Comparison of ENCODE assay signal across 21 mouse cellular contexts in the genomic region with DNA sequence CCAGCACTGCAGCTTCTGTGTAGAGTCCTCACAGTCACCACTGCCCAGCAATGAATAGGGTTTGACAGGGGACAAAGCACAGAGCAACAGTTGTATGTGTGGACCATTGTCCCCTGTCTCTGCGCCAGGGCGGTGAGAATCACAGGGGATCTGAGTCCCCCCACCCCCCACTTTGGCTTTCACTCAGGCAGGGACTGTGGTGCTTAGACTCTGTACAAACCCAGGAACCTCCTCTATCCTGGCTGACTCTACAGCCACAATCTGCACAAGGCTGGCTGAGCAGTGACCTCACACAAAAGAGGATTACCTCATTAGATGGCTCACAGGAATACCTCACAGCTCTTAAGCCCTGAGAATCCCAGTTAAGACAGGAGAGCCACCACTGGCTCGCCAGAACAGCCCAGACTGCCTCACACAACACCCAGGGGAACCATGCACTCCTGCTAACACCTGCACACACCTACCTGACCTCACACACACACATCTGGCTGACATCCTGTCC.
DNase-seq lines count a peak whose midpoint lies in the region; ATAC-seq lines count a peak whose summit lies in the region.
"Had no signal": no experiment of that assay in that cellular context is flagged by ENCODE, and none has a peak within 500 bp of the region (broad histone marks: within the 10 kb centered on the region; RNA-seq: fewer than 3 reads in every experiment).

No protein-coding gene starts in this region.

- H3K27ac ChIP-seq in lung, embryonic 16.5 days (ENCODE audit: low read length): no peak overlapping the region
- peak overlapping the region; percentile 51 for H3K27ac ChIP-seq in midbrain, embryonic 11.5 days (ENCODE audit: low read depth, low read length)
- no peak overlapping the region for H3K27ac ChIP-seq in intestine, embryonic 16.5 days (ENCODE audit: low read length)
- H3K27ac ChIP-seq: embryonic facial prominence, embryonic 15.5 days; forebrain, embryonic 13.5 days; kidney, embryonic 15.5 days; liver, embryonic 12.5 days; stomach, embryonic 15.5 days had no signal

- no peak overlapping the region for H3K4me3 ChIP-seq in lung, embryonic 16.5 days (ENCODE audit: low read length)
- no peak overlapping the region for H3K4me3 ChIP-seq in midbrain, embryonic 11.5 days (ENCODE audit: low read depth, low read length)
- H3K4me3 ChIP-seq in intestine, embryonic 16.5 days (ENCODE audit: low read length): no peak overlapping the region
- H3K4me3 ChIP-seq: embryonic facial prominence, embryonic 15.5 days; forebrain, embryonic 13.5 days; kidney, embryonic 15.5 days; liver, embryonic 12.5 days; stomach, embryonic 15.5 days had no signal

- ATAC-seq in lung, embryonic 16.5 days (ENCODE audit: low read depth): 0 out of 2 replicates have a peak, but pooled peaks have one; percentile 18
- peak; percentile 63 for ATAC-seq in midbrain, embryonic 11.5 days (ENCODE audit: low FRiP score)
- ATAC-seq in intestine, embryonic 16.5 days: no peak
- ATAC-seq: activated CD4-positive, CD25-positive, alpha-beta regulatory T cell, adult 4 months; forebrain, embryonic 13.5 days; liver, embryonic 12.5 days; Patski had no signal

- H3K9me3 ChIP-seq in lung, embryonic 16.5 days (ENCODE audit: control insufficient read depth, low read length): peaks cover 8% of the 10 kb centered on the region
- H3K9me3 ChIP-seq in midbrain, embryonic 11.5 days (ENCODE audit: control insufficient read depth, low read length): peaks cover 8% of the 10 kb centered on the region
- H3K9me3 ChIP-seq in intestine, embryonic 16.5 days (ENCODE audit: control insufficient read depth, low read length): peaks cover 6% of the 10 kb centered on the region
- H3K9me3 ChIP-seq: liver, embryonic 12.5 days; stomach, embryonic 15.5 days had no signal

- H3K27me3 ChIP-seq in lung, embryonic 16.5 days (ENCODE audit: control insufficient read depth, insufficient read depth, low read depth, low read length): no peaks in the 10 kb centered on the region
- H3K27me3 ChIP-seq in midbrain, embryonic 11.5 days (ENCODE audit: control insufficient read depth, insufficient read depth, low read length): no peaks in the 10 kb centered on the region
- 0 out of 2 replicates have a peak, but pooled peaks cover 3% of the 10 kb centered on the region for H3K27me3 ChIP-seq in intestine, embryonic 16.5 days (replicated peaks; ENCODE audit: control insufficient read depth, insufficient read depth, low read length)
- H3K27me3 ChIP-seq: embryonic facial prominence, embryonic 15.5 days; stomach, embryonic 15.5 days had no signal

- DNase-seq in embryo, embryonic 11 days: peak; percentile 9
- no peak for DNase-seq in embryo, embryonic 10.5 days (ENCODE audit: low spot score)
- DNase-seq in lung, postnatal 25 days (ENCODE audit: low spot score): no peak
- no peak for DNase-seq in midbrain, embryonic 11.5 days (ENCODE audit: low spot score, missing footprints)
- peak; percentile 84 for DNase-seq in retina, postnatal 1 day
- DNase-seq in spleen, postnatal 14 days (ENCODE audit: low spot score in 2 of 2): no peak
- DNase-seq: adrenal gland, postnatal 14 days; cerebellum, postnatal 25 days; heart, postnatal 14 days; lung, embryonic 14.5 days; spleen, adult 18-20 months had no signal

- no peak overlapping the region for H3K4me2 ChIP-seq in lung, embryonic 16.5 days (ENCODE audit: low read depth, low read length)
- H3K4me2 ChIP-seq in midbrain, embryonic 11.5 days: no peak overlapping the region
- H3K4me2 ChIP-seq in intestine, embryonic 16.5 days (ENCODE audit: low read depth, low read length): no peak overlapping the region
- H3K4me2 ChIP-seq: embryonic facial prominence, embryonic 15.5 days; forebrain, embryonic 13.5 days; heart, embryonic 11.5 days; kidney, embryonic 15.5 days; liver, embryonic 12.5 days; lung, embryonic 14.5 days; stomach, embryonic 15.5 days had no signal

- 66% methylated on average over 3 of the region's 3 CpGs for WGBS in lung, embryonic 16.5 days
- 17% methylated on average over 3 of the region's 3 CpGs for WGBS in midbrain, embryonic 11.5 days
- WGBS in intestine, embryonic 16.5 days: 72% methylated on average over 3 of the region's 3 CpGs

- no peaks in the 10 kb centered on the region for H3K4me1 ChIP-seq in lung, embryonic 16.5 days (replicated peaks; ENCODE audit: control insufficient read depth, insufficient read depth, low read length)
- H3K4me1 ChIP-seq in midbrain, embryonic 11.5 days (ENCODE audit: control insufficient read depth, insufficient read depth, low read length): peaks cover 23% of the 10 kb centered on the region
- no peaks in the 10 kb centered on the region for H3K4me1 ChIP-seq in intestine, embryonic 16.5 days (ENCODE audit: control insufficient read depth, insufficient read depth, low read length)
- H3K4me1 ChIP-seq: stomach, embryonic 15.5 days had no signal

- H3K9ac ChIP-seq in lung, embryonic 16.5 days (ENCODE audit: low read length): no peak overlapping the region
- H3K9ac ChIP-seq in midbrain, embryonic 11.5 days (ENCODE audit: low read length): peak overlapping the region; percentile 38
- H3K9ac ChIP-seq in intestine, embryonic 16.5 days (ENCODE audit: low read depth, low read length): no peak overlapping the region
- H3K9ac ChIP-seq: embryonic facial prominence, embryonic 15.5 days; forebrain, embryonic 13.5 days; kidney, embryonic 15.5 days; liver, embryonic 12.5 days; lung, embryonic 14.5 days; stomach, embryonic 15.5 days had no signal

- no peaks in the 10 kb centered on the region for H3K36me3 ChIP-seq in lung, embryonic 16.5 days (ENCODE audit: control insufficient read depth, insufficient read depth, low read length)
- no peaks in the 10 kb centered on the region for H3K36me3 ChIP-seq in midbrain, embryonic 11.5 days (ENCODE audit: control insufficient read depth, insufficient read depth, low read length)
- no peaks in the 10 kb centered on the region for H3K36me3 ChIP-seq in intestine, embryonic 16.5 days (ENCODE audit: control insufficient read depth, insufficient read depth, low read length)
- H3K36me3 ChIP-seq: embryonic facial prominence, embryonic 15.5 days; kidney, embryonic 15.5 days; liver, embryonic 12.5 days; stomach, embryonic 15.5 days had no signal

Comparison
In these comparisons a context has a peak if more than half of its experiments do, and no peak if none do; other contexts are left out.
1. DNase-seq: peak in embryo, embryonic 11 days (single experiment) and retina, postnatal 1 day (single experiment); none in embryo, embryonic 10.5 days (single experiment), lung, postnatal 25 days (single experiment), midbrain, embryonic 11.5 days (single experiment) and spleen, postnatal 14 days (0 of 2).